Mouse (Mus musculus): ENCODE measurements around the gene Olfr513.

Gene Olfr513

GRCm38 (mm10) chr7:108750673-108751072 is at the start of gene Olfr513:
TSS of gene Olfr513 (plus strand) at chr7:108750973.
- POLR2A ChIA-PET: no interaction called here

GRCm38 (mm10) chr7:108713020-108713419 is 37.8 kb upstream of the Olfr513 start, which contains the start of gene Olfr512:
TSS of gene Olfr512 (plus strand) at chr7:108713320.
- ChIA-PET POLR2A (no interaction called here), CTCF (no interaction called here)

More at GRCm38 (mm10) chr7:108750673-108751072, at the start of gene Olfr513:
- CTCF ChIA-PET: no interaction called here

GRCm38 (mm10) chr7:108760411-108760810 is 9.6 kb downstream of the Olfr513 start:
- POLR2A ChIA-PET: interaction anchor here in 1 of 4 experiments (0.7 kb wide), 1 partner anchor 1003 kb away, joined by 3 read pairs; the partner anchor contains the start of gene Cyb5r2
- CTCF ChIA-PET: interaction anchor here in 2 of 4 experiments (1.0 to 1.2 kb wide), 2 partner anchors 11 to 261 kb away, joined by 3 to 4 read pairs; no protein-coding TSS in a partner anchor

GRCm38 (mm10) chr7:108797205-108797933 is 46.6 kb downstream of the Olfr513 start:
- CTCF ChIA-PET: no interaction called here
- POLR2A ChIA-PET: no interaction called here
